Mouse (Mus musculus) C2C12 (cell line): ENCODE results near the gene Thada.

Experiments
- CEBPB ChIP-seq: IDR thresholded peaks from one replicate; pipeline ENCODE4 v1.6.1; 2011; ENCODE audit warnings: low read depth, mild to moderate bottlenecking, control low read depth, moderate library complexity
- CTCF ChIP-seq: IDR thresholded peaks from one replicate; pipeline ENCODE4 v1.5.1; 2011; ENCODE audit not compliant: control insufficient read depth, insufficient read depth, insufficient read length
- MAX ChIP-seq: IDR thresholded peaks from one replicate; pipeline ENCODE4 v1.6.1; 2011; ENCODE audit warnings: mild to moderate bottlenecking, control low read depth

- TF ChIP-seq CTCF (no peak), CEBPB (no peak), MAX (no peak)
Observed at GRCm38 (mm10) chr17:84286536-84286935, 179.5 kb downstream of the Thada start.
